Mouse (Mus musculus): Measurements from ENCODE around the gene Prtn3.

DNA sequence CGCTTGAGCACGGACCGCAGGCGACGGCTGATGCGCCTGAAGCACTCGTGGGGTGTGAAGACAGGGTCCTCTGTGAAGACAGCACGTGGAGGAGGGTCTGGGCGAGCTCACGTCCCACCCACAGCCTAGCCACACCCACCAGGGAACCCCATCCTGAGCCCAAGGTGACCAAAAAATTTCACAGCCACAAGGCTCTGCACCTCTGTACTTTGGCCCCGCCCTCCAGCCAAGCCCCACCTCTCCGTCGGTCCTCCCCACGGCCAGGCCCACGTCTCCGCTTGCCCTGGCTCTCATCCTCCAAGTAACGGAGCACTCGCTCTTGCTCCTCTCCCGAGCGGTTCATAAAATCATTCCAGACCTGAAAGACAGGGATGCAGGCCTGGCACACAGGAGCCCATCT lies 38.1 kb downstream of the Prtn3 start:
- no peak for TF ChIP-seq CTCF (IDR thresholded peaks at IDR 0.05; ENCODE audit: low read depth, low read length)
- no peak for TF ChIP-seq POLR2A (IDR thresholded peaks at IDR 0.05; ENCODE audit: borderline replicate concordance, low read depth, low read length)
